Mouse (Mus musculus): ENCODE results near the gene Stag2.

The Stag2 gene

GRCm38 (mm10) chrX:42148788-42149556 lies at the start of gene Stag2:
TSS of gene Stag2 (plus strand) at chrX:42149317.
- peak; percentile 91 for DNase-seq (ENCODE audit: low read depth, low spot score)

GRCm38 (mm10) chrX:42107137-42107536 lies 42.0 kb upstream of the Stag2 start:
- no peak for DNase-seq (ENCODE audit: low read depth, low spot score)

- no peak for DNase-seq (ENCODE audit: low read depth, low spot score)
Measured at GRCm38 (mm10) chrX:42110585-42110984, 38.5 kb upstream of the Stag2 start.

GRCm38 (mm10) chrX:42119442-42120048 lies 29.6 kb upstream of the Stag2 start:
- no peak for DNase-seq (ENCODE audit: low read depth, low spot score)

GRCm38 (mm10) chrX:42124963-42125697 lies 24.0 kb upstream of the Stag2 start:
- DNase-seq (ENCODE audit: low read depth, low spot score) = no peak

- no peak for DNase-seq (ENCODE audit: low read depth, low spot score)
Measured at GRCm38 (mm10) chrX:42139882-42140281, 9.2 kb upstream of the Stag2 start.

- DNase-seq (ENCODE audit: low read depth, low spot score) = peak; percentile 33
Measured at GRCm38 (mm10) chrX:42142620-42143019, 6.5 kb upstream of the Stag2 start.

GRCm38 (mm10) chrX:42143991-42144390 lies 5.1 kb upstream of the Stag2 start:
- DNase-seq (ENCODE audit: low read depth, low spot score) = no peak

GRCm38 (mm10) chrX:42148016-42148451 lies 1.1 kb upstream of the Stag2 start:
- no peak for DNase-seq (ENCODE audit: low read depth, low spot score)

- peak; percentile 66 for DNase-seq (ENCODE audit: low read depth, low spot score)
Measured at GRCm38 (mm10) chrX:42149557-42150345, 634 bp downstream of the Stag2 start.

GRCm38 (mm10) chrX:42150346-42151023 lies 1.4 kb downstream of the Stag2 start:
- peak; percentile 86 for DNase-seq (ENCODE audit: low read depth, low spot score)

GRCm38 (mm10) chrX:42151024-42151754 lies 2.1 kb downstream of the Stag2 start:
- no peak for DNase-seq (ENCODE audit: low read depth, low spot score)

- DNase-seq (ENCODE audit: low read depth, low spot score) = peak; percentile 79
Measured at GRCm38 (mm10) chrX:42151903-42152369, 2.8 kb downstream of the Stag2 start.

- DNase-seq (ENCODE audit: low read depth, low spot score) = peak; percentile 30
Measured at GRCm38 (mm10) chrX:42153056-42153455, 3.9 kb downstream of the Stag2 start.

- DNase-seq (ENCODE audit: low read depth, low spot score) = no peak
Measured at GRCm38 (mm10) chrX:42165455-42165854, 16.3 kb downstream of the Stag2 start.

GRCm38 (mm10) chrX:42170811-42171210 lies 21.7 kb downstream of the Stag2 start:
- no peak for DNase-seq (ENCODE audit: low read depth, low spot score)

GRCm38 (mm10) chrX:42187590-42187989 lies 38.5 kb downstream of the Stag2 start:
- no peak for DNase-seq (ENCODE audit: low read depth, low spot score)

GRCm38 (mm10) chrX:42188825-42189426 lies 39.8 kb downstream of the Stag2 start:
- DNase-seq (ENCODE audit: low read depth, low spot score) = no peak

- DNase-seq (ENCODE audit: low read depth, low spot score) = no peak
Measured at GRCm38 (mm10) chrX:42194608-42195007, 45.5 kb downstream of the Stag2 start.

GRCm38 (mm10) chrX:42202482-42202881 lies 53.4 kb downstream of the Stag2 start:
- DNase-seq (ENCODE audit: low read depth, low spot score) = no peak

Measured in A20 (cell line).